17 mouse cellular contexts compared by ENCODE assay signal in genomic region chr2:127933531-127933931, GRCm38 (mm10).
DNase-seq lines count a peak whose midpoint lies in the region; ATAC-seq and TF ChIP-seq lines count a peak whose summit lies in the region.
"Had no signal": no experiment of that assay in that cellular context is flagged by ENCODE, and none has a peak within 500 bp of the region (broad histone marks: within the 10 kb centered on the region; RNA-seq: fewer than 3 reads in every experiment).

No protein-coding gene starts in this region.

- no peaks in the 10 kb centered on the region; the same call in 1 of the 2 replicates for H3K4me1 ChIP-seq in midbrain, postnatal 0 days (ENCODE audit: insufficient read depth, low read length)
- no peaks in the 10 kb centered on the region for H3K4me1 ChIP-seq in midbrain, embryonic 11.5 days (ENCODE audit: control insufficient read depth, insufficient read depth, low read length)

- peak; percentile 55 for DNase-seq in heart, adult 11 months
- DNase-seq in heart, postnatal 4 days: no peak
- DNase-seq in midbrain, postnatal 0 days (ENCODE audit: low spot score): peak; percentile 21
- no peak for DNase-seq in midbrain, embryonic 11.5 days (ENCODE audit: low spot score, missing footprints)
- peak; percentile 22 to 47 for DNase-seq in frontal cortex, adult 2 months (ENCODE audit: extremely low spot score in 1 of 2, low spot score in 1 of 2)
- peak; percentile 75 for DNase-seq in telencephalon, adult 2 months (ENCODE audit: low read depth, low spot score)
- DNase-seq in heart, postnatal 36 days: no peak
- DNase-seq: cerebellum, adult 18-20 months; gastrocnemius, postnatal 36 days; lung, embryonic 14.5 days; midbrain, embryonic 14.5 days; thymus, postnatal 14 days had no signal

- no peak for ATAC-seq in midbrain, postnatal 0 days (ENCODE audit: low FRiP score)
- ATAC-seq in midbrain, embryonic 11.5 days (ENCODE audit: low FRiP score): no peak
- ATAC-seq: intestine, embryonic 16.5 days had no signal

- 76% methylated on average over 3 of the region's 3 CpGs for WGBS in midbrain, postnatal 0 days
- 86% methylated on average over 3 of the region's 3 CpGs for WGBS in midbrain, embryonic 11.5 days

- H3K9me3 ChIP-seq in midbrain, postnatal 0 days (ENCODE audit: low read length): no peaks in the 10 kb centered on the region
- H3K9me3 ChIP-seq in midbrain, embryonic 11.5 days (ENCODE audit: control insufficient read depth, low read length): no peaks in the 10 kb centered on the region
- H3K9me3 ChIP-seq: embryonic facial prominence, embryonic 12.5 days; heart, embryonic 13.5 days; stomach, embryonic 15.5 days had no signal

- no peak overlapping the region for H3K27ac ChIP-seq in midbrain, postnatal 0 days (ENCODE audit: low read depth, low read length)
- no peak overlapping the region for H3K27ac ChIP-seq in midbrain, embryonic 11.5 days (ENCODE audit: low read depth, low read length)
- H3K27ac ChIP-seq: embryonic facial prominence, embryonic 12.5 days; heart, embryonic 13.5 days; hindbrain, embryonic 10.5 days; stomach, embryonic 15.5 days had no signal

- no peak for TF ChIP-seq CTCF in midbrain, postnatal 0 days (IDR thresholded peaks at IDR 0.05)

- intact Hi-C loops in heart, postnatal 36 days (cut with DNase I): no loop called here

- no peaks in the 10 kb centered on the region for H3K36me3 ChIP-seq in midbrain, postnatal 0 days (ENCODE audit: insufficient read depth, low read length)
- no peaks in the 10 kb centered on the region for H3K36me3 ChIP-seq in midbrain, embryonic 11.5 days (ENCODE audit: control insufficient read depth, insufficient read depth, low read length)
- H3K36me3 ChIP-seq: embryonic facial prominence, embryonic 12.5 days; heart, embryonic 13.5 days; hindbrain, embryonic 10.5 days; stomach, embryonic 15.5 days had no signal

- no peaks in the 10 kb centered on the region for H3K27me3 ChIP-seq in midbrain, postnatal 0 days (ENCODE audit: insufficient read depth, low read length)
- no peaks in the 10 kb centered on the region for H3K27me3 ChIP-seq in midbrain, embryonic 11.5 days (ENCODE audit: control insufficient read depth, insufficient read depth, low read length)
- H3K27me3 ChIP-seq: embryonic facial prominence, embryonic 12.5 days; stomach, embryonic 15.5 days had no signal

- no peak overlapping the region for H3K4me3 ChIP-seq in midbrain, postnatal 0 days (ENCODE audit: low read depth, low read length)
- H3K4me3 ChIP-seq in midbrain, embryonic 11.5 days (ENCODE audit: low read depth, low read length): no peak overlapping the region
- H3K4me3 ChIP-seq: embryonic facial prominence, embryonic 12.5 days; heart, embryonic 13.5 days; hindbrain, embryonic 10.5 days; stomach, embryonic 15.5 days had no signal

- no peak overlapping the region for H3K4me2 ChIP-seq in midbrain, postnatal 0 days (ENCODE audit: low read depth, low read length, poor library complexity, severe bottlenecking)
- H3K4me2 ChIP-seq in midbrain, embryonic 11.5 days: no peak overlapping the region
- H3K4me2 ChIP-seq: embryonic facial prominence, embryonic 12.5 days; heart, embryonic 13.5 days; lung, embryonic 14.5 days; stomach, embryonic 15.5 days had no signal

- no peak overlapping the region for H3K9ac ChIP-seq in midbrain, postnatal 0 days (replicated peaks; ENCODE audit: low read length, poor library complexity, severe bottlenecking)
- H3K9ac ChIP-seq in midbrain, embryonic 11.5 days (ENCODE audit: low read length): no peak overlapping the region
- H3K9ac ChIP-seq: embryonic facial prominence, embryonic 12.5 days; heart, embryonic 13.5 days; lung, embryonic 14.5 days; stomach, embryonic 15.5 days had no signal

Comparison
In these comparisons a context has a peak if more than half of its experiments do, and no peak if none do; other contexts are left out.
1. DNase-seq: peak in heart, adult 11 months (single experiment), midbrain, postnatal 0 days (single experiment), frontal cortex, adult 2 months (2 of 2) and telencephalon, adult 2 months (single experiment); none in heart, postnatal 4 days (single experiment), midbrain, embryonic 11.5 days (single experiment) and heart, postnatal 36 days (0 of 2).